Mouse (Mus musculus) ES-Bruce4 (cell line): ENCODE measurements at regions not wholly inside any gene's neighbourhood (a gene's known extent, or its start where the extent isn't known, plus 50 kb on each side); places are given as distances from the start of the nearest gene placed in this dataset.

ENCODE experiments used
- H3K27ac ChIP-seq: 2 replicates; pipeline ENCODE4 v1.5.1; 2012; ENCODE audit warnings: low read length, inconsistent platforms; ENCODE audit not compliant: insufficient read depth
- H3K27me3 ChIP-seq: 2 replicates; pipeline ENCODE4 v1.6.1; 2012; ENCODE audit warnings: mild to moderate bottlenecking, low read length, inconsistent platforms; ENCODE audit not compliant: control insufficient read depth, poor library complexity, insufficient read depth, severe bottlenecking
- H3K36me3 ChIP-seq: 2 replicates; pipeline ENCODE4 v1.6.1; 2012; ENCODE audit warnings: inconsistent platforms, mild to moderate bottlenecking, low read length, moderate library complexity; ENCODE audit not compliant: control insufficient read depth, poor library complexity, insufficient read depth, severe bottlenecking
- H3K4me1 ChIP-seq: one replicate; pipeline ENCODE4 v1.8.1; 2011; ENCODE audit warnings: low read length; ENCODE audit not compliant: control insufficient read depth, insufficient read depth
- H3K4me3 ChIP-seq: 2 replicates; pipeline ENCODE4 v1.5.1; 2011; ENCODE audit warnings: low read depth, mild to moderate bottlenecking, low read length
- H3K9ac ChIP-seq: 2 replicates; pipeline ENCODE4 v1.6.1; 2012; ENCODE audit warnings: low read depth, mild to moderate bottlenecking, inconsistent platforms; ENCODE audit not compliant: poor library complexity, severe bottlenecking
- H3K9me3 ChIP-seq: replicated peaks from 2 replicates; pipeline ENCODE4 v1.6.1; 2012; ENCODE audit warnings: mild to moderate bottlenecking, low read length, inconsistent platforms; ENCODE audit not compliant: control insufficient read depth, poor library complexity, insufficient read depth, severe bottlenecking
- CTCF ChIP-seq: IDR thresholded peaks from one replicate; pipeline ENCODE4 v1.8.1; 2011; ENCODE audit warnings: low read depth, low read length
- EP300 ChIP-seq: IDR thresholded peaks from 2 replicates; pipeline ENCODE4 v1.6.1; 2011; ENCODE audit warnings: low read depth, low read length; ENCODE audit not compliant: insufficient read depth
- POLR2A ChIP-seq: IDR thresholded peaks from one replicate; pipeline ENCODE4 v1.8.1; 2011; ENCODE audit warnings: low read length; ENCODE audit not compliant: insufficient read depth

GRCm38 (mm10) chr13:90781974-90782373 lies 123.2 kb downstream of the Atp6ap1l start:
- TF ChIP-seq EP300 (no peak), CTCF (no peak), POLR2A (no peak)
- no peak overlapping the region for H3K9ac ChIP-seq
- H3K9me3 ChIP-seq: no peaks in the 10 kb centered on the region
- no peaks in the 10 kb centered on the region for H3K27me3 ChIP-seq
- no peaks in the 10 kb centered on the region for H3K4me1 ChIP-seq
- H3K36me3 ChIP-seq: no peaks in the 10 kb centered on the region
- no peak overlapping the region for H3K4me3 ChIP-seq
- H3K27ac ChIP-seq: no peak overlapping the region

- no peak overlapping the region for H3K27ac ChIP-seq
- H3K9me3 ChIP-seq: no peaks in the 10 kb centered on the region
- no peaks in the 10 kb centered on the region for H3K27me3 ChIP-seq
- TF ChIP-seq CTCF: no peak
- TF ChIP-seq EP300: no peak
- no peak for TF ChIP-seq POLR2A
- H3K4me1 ChIP-seq: no peaks in the 10 kb centered on the region
- H3K4me3 ChIP-seq: no peak overlapping the region
- H3K36me3 ChIP-seq: no peaks in the 10 kb centered on the region
- no peak overlapping the region for H3K9ac ChIP-seq
Observed at GRCm38 (mm10) chr13:90777952-90778298, 127.2 kb downstream of the Atp6ap1l start.

DNA sequence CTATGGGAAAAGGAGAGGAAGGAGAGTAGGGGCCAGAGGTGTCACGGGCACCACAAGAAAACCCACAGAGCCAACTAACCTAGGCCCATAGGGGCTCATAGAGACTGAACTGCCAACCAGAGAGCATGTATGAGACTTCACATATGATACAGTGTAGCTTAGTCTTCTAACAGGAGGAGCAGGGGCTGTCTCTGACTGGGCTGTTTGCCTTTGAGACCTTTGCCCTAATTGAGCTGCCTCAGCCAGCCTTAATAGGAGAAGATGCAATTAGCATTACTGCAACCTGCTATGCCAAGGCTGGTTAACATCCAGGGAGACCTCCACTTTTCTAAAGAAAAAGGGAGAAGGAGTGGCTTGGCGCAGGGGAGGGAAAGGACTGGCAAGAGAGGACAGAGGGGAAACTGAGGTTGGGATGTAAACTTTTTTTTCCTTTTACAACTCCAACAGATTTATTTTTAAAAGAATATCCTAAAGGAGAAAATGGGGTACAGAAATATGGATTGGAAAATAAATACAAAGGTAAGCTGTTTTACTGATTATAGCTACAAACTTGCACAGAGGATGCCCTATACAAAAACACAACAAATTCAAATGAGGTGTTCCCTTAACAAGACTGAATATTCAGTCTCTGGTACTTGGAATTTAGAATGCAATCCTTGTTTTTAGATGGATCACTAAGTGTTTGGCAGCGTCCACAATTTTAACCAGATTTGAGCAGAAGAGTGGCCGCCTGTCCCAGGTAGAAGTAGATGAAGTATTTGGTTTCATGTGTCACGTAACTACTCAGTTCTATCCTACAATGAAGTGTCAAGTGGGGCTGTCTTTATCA lies 127.8 kb downstream of the Atp6ap1l start:
- no peaks in the 10 kb centered on the region for H3K4me1 ChIP-seq

DNA sequence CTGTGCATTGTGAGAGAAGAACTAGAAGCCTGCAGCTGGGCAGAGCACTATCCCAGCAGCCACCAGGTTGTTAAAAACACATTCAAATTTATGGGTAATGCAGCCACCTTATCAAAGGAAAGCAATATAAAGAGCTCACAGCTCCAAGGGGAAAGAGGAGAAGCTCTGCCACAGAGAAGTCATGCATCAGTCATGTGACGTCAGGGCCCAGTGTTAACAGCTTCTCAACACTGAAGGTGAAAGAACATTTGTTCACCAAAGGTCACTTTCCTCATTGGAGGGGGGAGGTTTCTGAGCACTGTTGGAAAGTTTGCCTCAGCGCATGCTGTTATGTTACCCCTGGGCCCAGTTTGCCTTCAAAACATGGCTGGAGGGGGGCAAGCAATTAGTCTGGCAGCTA lies 143.0 kb downstream of the Atp6ap1l start:
- no peak for TF ChIP-seq CTCF
- TF ChIP-seq POLR2A: no peak
- TF ChIP-seq EP300: no peak
- Histone ChIP-seq H3K36me3 (no peaks in the 10 kb centered on the region), H3K4me3 (no peak overlapping the region), H3K4me1 (no peaks in the 10 kb centered on the region), H3K9ac (no peak overlapping the region), H3K27ac (no peak overlapping the region), H3K27me3 (no peaks in the 10 kb centered on the region), H3K9me3 (no peaks in the 10 kb centered on the region)

More for the DNA sequence above, 127.8 kb downstream of the Atp6ap1l start:
- no peaks in the 10 kb centered on the region for H3K36me3 ChIP-seq
- no peaks in the 10 kb centered on the region for H3K27me3 ChIP-seq
- no peaks in the 10 kb centered on the region for H3K9me3 ChIP-seq
- no peak overlapping the region for H3K27ac ChIP-seq
- TF ChIP-seq POLR2A: no peak
- no peak for TF ChIP-seq CTCF
- TF ChIP-seq EP300: no peak
- H3K9ac ChIP-seq: no peak overlapping the region
- no peak overlapping the region for H3K4me3 ChIP-seq

DNA sequence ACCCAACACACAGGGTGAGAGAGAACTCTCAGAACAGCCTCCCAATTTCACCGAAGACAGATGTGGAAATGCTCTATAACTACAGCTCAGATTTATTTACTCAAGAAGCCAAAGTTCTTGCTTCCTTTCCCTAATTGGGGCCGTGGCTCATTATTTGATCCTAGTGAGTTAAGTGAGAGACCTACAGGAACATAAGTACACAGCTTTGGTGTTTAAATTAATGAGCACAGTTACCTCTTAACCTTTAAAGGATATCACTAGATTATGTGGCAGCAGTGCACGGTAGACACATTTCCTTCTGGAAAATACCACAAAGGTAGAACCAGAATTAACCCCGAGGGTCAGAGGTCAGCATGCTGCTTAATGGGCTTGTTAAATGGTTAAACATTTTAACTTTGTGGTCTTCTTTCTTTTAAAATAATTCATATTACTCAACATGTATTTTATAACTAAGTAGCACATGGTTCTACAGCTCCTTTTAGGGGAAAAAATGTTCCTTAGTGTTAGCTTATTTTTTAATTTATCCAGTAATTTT lies 144.6 kb downstream of the Atp6ap1l start:
- TF ChIP-seq POLR2A (no peak), CTCF (no peak), EP300 (no peak)
- H3K4me1 ChIP-seq: no peaks in the 10 kb centered on the region
- H3K4me3 ChIP-seq: no peak overlapping the region
- no peak overlapping the region for H3K27ac ChIP-seq
- no peak overlapping the region for H3K9ac ChIP-seq
- no peaks in the 10 kb centered on the region for H3K36me3 ChIP-seq
- H3K9me3 ChIP-seq: no peaks in the 10 kb centered on the region
- H3K27me3 ChIP-seq: no peaks in the 10 kb centered on the region

DNA sequence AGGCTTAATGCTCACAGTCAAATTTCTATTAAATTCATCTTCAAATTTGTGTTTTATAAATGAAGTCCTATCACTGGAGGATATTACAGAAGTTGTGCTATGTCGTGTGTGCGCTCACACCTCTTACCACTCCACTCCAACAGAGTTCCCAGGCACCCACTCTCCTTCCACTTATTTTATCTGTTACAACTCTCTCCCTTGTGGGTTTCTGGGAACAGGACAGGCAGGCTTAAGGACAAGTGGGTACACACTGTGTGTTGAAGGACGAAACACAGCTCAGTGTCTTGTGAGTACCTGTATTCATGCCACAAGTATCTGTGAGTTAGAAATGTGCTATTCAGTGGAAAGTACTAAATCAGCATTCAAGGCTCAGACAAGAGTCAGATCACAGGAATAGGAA lies 150.7 kb downstream of the Atp6ap1l start:
- no peak overlapping the region for H3K27ac ChIP-seq
- H3K36me3 ChIP-seq: no peaks in the 10 kb centered on the region
- H3K4me1 ChIP-seq: no peaks in the 10 kb centered on the region
- no peaks in the 10 kb centered on the region for H3K27me3 ChIP-seq
- no peak overlapping the region for H3K4me3 ChIP-seq
- H3K9ac ChIP-seq: no peak overlapping the region
- H3K9me3 ChIP-seq: no peaks in the 10 kb centered on the region
- TF ChIP-seq EP300 (no peak), POLR2A (no peak), CTCF (no peak)
